Mouse (Mus musculus): ENCODE results near the gene Zfp689.
"Not testable (repeated sequence)": the region's sequence is repeated elsewhere in the genome, so short reads cannot be mapped to it uniquely, and the experiment has no call there.

The Zfp689 gene

GRCm38 (mm10) chr7:127470743-127471645 is 22.0 kb upstream of the Zfp689 start:
- DNase-seq (ENCODE audit: low spot score in 2 of 2) = peak; percentile 88 to 90

- no peak for DNase-seq (ENCODE audit: low spot score in 2 of 2)
Measured at GRCm38 (mm10) chr7:127470011-127470715, 21.2 kb upstream of the Zfp689 start.

- no peak for DNase-seq (ENCODE audit: low spot score in 2 of 2)
Measured at GRCm38 (mm10) chr7:127466606-127467005, 17.6 kb upstream of the Zfp689 start.

- not testable (repeated sequence) for DNase-seq (ENCODE audit: low spot score in 2 of 2)
Measured at GRCm38 (mm10) chr7:127465670-127466069, 16.7 kb upstream of the Zfp689 start.

- no peak for DNase-seq (ENCODE audit: low spot score in 2 of 2)
Measured at GRCm38 (mm10) chr7:127465191-127465590, 16.2 kb upstream of the Zfp689 start.

- DNase-seq (ENCODE audit: low spot score in 2 of 2) = not testable (repeated sequence)
Measured at GRCm38 (mm10) chr7:127459311-127459710, 10.4 kb upstream of the Zfp689 start, which contains the start of gene Prr14. Gene Prr14, plus strand, starts transcription at chr7:127459611.

GRCm38 (mm10) chr7:127458371-127459122 is 9.6 kb upstream of the Zfp689 start:
- not testable (repeated sequence) for DNase-seq (ENCODE audit: low spot score in 2 of 2)

GRCm38 (mm10) chr7:127454905-127455304 is 5.9 kb upstream of the Zfp689 start:
- no peak for DNase-seq (ENCODE audit: low spot score in 2 of 2)

- DNase-seq (ENCODE audit: low spot score in 2 of 2) = no peak
Measured at GRCm38 (mm10) chr7:127453056-127453455, 4.1 kb upstream of the Zfp689 start.

GRCm38 (mm10) chr7:127449966-127450365 is 1.0 kb upstream of the Zfp689 start:
- DNase-seq (ENCODE audit: low spot score in 2 of 2) = no peak

- no peak for DNase-seq (ENCODE audit: low spot score in 2 of 2)
Measured at GRCm38 (mm10) chr7:127443976-127444375, 5.0 kb downstream of the Zfp689 start.

GRCm38 (mm10) chr7:127437724-127438123 is 11.2 kb downstream of the Zfp689 start:
- DNase-seq (ENCODE audit: low spot score in 2 of 2) = peak; percentile 46 to 74

- DNase-seq (ENCODE audit: low spot score in 2 of 2) = no peak
Measured at GRCm38 (mm10) chr7:127435206-127435605, 13.8 kb downstream of the Zfp689 start.

- no peak for DNase-seq (ENCODE audit: low spot score in 2 of 2)
Measured at GRCm38 (mm10) chr7:127426354-127426753, 22.6 kb downstream of the Zfp689 start.

- no peak for DNase-seq (ENCODE audit: low spot score in 2 of 2)
Measured at GRCm38 (mm10) chr7:127425911-127426310, 23.0 kb downstream of the Zfp689 start.

GRCm38 (mm10) chr7:127425291-127425690 is 23.7 kb downstream of the Zfp689 start:
- DNase-seq (ENCODE audit: low spot score in 2 of 2) = no peak

GRCm38 (mm10) chr7:127422247-127422646 is 26.7 kb downstream of the Zfp689 start:
- peak; percentile 46 to 71 for DNase-seq (ENCODE audit: low spot score in 2 of 2)

GRCm38 (mm10) chr7:127421388-127422191 is 27.4 kb downstream of the Zfp689 start, which contains the start of gene Zfp688:
Gene Zfp688, minus strand, starts transcription at chr7:127422068.
- DNase-seq (ENCODE audit: low spot score in 2 of 2) = peak; percentile 96 to 98

- no peak for DNase-seq (ENCODE audit: low spot score in 2 of 2)
Measured at GRCm38 (mm10) chr7:127411418-127411817, 37.5 kb downstream of the Zfp689 start.

GRCm38 (mm10) chr7:127406002-127406987 is 42.7 kb downstream of the Zfp689 start, which contains the start of gene Zfp764:
Gene Zfp764, minus strand, starts transcription at chr7:127406822.
- peak; percentile 85 to 91 for DNase-seq (ENCODE audit: low spot score in 2 of 2)
